Mouse (Mus musculus) inflammation-experienced regulatory T-cells, adult 6 months (primary cell): ENCODE data around the gene Nupr1. TPM values are rescaled to one million over a fixed set of nuclear protein-coding genes. Genes with fewer than 3 reads are reported as not detected.

Source experiments
- ATAC-seq: one replicate; pipeline ENCODE4 v1.8.0; 2017
- polyA plus RNA-seq, 3 experiments: library from polyadenylated mRNA; unstranded; fragments of 100-300 nt; shearing (Covaris generic); gene quantifications; one replicate each; pipeline ENCODE4 v1.2.1; 2017

Gene Nupr1
- polyA plus RNA-seq, 3 experiments from 2014 or later, result 2.2 TPM; not detected in 2

- ATAC-seq, result peak; percentile 14
These were observed 12.6 kb upstream of the Nupr1 start for GRCm38 (mm10) chr7:126643244-126643617.

- ATAC-seq, result no peak
These were observed 12.0 kb upstream of the Nupr1 start for GRCm38 (mm10) chr7:126642545-126643243.

DNA sequence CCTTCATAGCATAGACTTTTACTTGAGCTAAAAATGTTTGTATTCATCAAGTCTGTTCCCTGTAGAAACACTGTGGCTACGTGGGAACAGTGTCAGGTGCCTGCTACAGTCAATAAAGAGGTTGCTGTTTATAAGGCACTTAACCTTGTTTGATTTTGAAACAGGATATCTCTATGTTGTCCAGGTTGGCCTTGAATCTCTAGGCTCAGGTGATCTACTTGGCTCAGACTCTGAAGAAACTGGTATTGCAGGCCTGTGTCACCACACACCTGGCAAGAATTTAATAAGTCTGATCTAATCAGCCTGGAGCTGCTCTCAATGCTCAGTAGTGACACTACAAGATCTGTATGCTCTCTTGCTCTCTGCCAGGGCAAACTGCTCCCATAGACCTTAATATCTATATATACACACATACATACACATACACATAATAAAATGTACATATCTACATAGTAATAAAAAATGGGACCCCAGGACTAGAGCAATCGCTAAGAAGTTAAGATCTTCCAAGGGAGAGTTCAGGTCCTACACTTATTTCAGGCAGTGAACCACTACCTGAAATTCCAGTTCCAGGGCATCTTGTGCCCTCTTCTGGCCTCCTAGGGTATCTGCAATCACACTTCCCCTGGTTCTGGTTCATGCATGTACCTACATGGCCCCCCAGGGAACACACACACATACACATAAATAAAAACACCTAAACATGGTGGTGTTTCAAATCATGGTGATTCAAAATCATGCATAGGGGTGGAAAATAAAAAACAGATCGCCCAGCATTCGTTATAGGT, 6.3 kb upstream of the Nupr1 start:
- peak; percentile 41 for ATAC-seq

GRCm38 (mm10) chr7:126635375-126635774, 4.7 kb upstream of the Nupr1 start:
- no peak for ATAC-seq

DNA sequence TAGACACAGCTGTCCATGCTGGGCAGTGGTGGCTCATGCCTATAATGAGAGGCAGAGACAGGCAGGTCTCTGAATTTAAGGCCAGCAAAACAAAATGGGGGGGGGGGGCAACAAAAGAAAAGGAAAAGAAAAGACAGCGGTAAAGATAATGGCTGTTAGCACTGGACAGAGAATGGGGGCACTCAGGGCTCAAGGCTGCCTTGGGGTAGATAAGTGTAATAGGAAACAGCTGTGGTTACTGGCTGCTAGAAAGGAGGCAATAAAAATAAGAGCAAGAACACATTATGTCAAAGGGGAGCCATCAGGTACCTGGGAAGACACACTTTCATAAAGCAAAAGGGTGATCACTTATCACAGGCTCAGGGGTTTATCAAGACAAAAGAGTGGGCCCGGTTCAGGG, 1.8 kb upstream of the Nupr1 start:
- no peak for ATAC-seq

DNA sequence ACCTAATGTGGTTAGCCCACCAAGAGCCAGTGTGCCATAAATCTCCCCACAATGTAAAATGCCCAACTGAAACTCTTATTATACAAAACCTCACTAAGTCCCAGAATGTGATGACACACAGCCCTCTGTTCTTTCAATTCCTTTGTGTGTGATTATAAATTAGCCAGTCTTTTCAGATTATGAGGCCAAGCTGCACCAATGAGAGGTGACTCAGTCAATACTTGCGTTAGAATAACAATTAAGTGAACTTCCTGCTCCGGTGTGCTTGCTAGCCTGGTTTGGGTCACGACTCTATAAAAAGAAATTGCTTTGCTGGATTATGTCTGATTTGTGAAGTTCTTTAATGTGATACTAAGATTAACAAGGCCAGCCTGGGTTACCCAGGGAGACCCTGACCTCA, 746 bp downstream of the Nupr1 start:
- no peak for ATAC-seq

- ATAC-seq, result no peak
These were observed 2.5 kb downstream of the Nupr1 start for GRCm38 (mm10) chr7:126628111-126628510.

DNA sequence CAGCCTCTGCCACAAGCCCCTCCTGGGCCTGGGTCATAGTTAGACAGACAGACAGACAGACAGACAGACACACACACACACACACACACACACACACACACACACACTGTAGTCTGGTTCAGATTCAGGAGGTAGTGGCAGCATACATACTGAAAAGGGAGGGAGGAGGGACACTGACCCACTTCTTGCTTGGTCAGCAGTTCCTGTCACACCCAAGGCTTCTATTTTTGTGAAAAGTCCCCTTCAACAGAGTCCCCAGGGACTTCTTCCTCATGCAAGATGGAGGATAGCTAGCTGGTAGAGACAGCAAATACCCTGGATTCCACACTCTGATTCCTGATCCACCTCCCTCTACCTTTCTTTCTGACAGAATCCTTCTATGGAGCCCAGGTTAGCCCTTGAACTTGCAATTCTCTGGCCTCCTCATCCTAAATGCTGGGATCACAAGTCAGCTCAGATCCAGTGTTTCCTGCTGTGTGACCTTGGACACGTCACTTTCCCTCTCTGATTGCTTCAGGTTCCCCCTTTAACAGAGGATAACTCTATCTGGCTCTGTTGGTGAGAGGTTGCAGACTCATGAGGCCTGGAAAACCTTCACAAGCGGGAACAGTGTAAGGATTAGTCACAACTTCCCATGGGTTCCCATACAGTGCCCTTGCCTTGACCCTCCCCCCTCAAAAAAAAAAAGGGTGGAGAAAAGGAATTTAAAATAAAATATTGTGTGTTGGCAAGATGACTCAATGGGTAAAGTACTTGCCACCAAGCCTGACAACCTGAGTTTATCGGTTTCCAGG, 4.7 kb downstream of the Nupr1 start:
- ATAC-seq, result no peak

- ATAC-seq, result no peak
These were observed 5.3 kb downstream of the Nupr1 start for GRCm38 (mm10) chr7:126625369-126625768.

- ATAC-seq, result no peak
These were observed 5.9 kb downstream of the Nupr1 start for GRCm38 (mm10) chr7:126624774-126625173.

DNA sequence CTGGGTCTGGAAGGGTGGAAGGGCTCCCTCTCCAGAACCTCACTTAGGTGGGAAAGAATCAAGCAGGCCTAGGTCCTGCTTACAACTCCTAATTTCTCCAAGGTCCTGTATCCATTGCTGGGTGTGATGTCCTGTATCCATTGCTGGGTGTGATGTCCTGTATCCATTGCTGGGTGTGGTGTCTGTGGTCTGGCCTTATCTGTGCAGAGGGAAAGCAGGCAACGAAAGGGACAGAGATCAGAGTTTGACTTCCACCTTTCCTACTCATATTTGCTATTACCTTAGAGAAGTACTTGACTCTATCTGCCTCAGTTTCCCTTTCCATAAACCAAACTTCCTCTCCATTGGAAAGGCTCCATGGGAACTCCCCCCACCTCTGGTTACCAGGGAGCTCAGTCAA, 7.3 kb downstream of the Nupr1 start:
- ATAC-seq, result no peak

DNA sequence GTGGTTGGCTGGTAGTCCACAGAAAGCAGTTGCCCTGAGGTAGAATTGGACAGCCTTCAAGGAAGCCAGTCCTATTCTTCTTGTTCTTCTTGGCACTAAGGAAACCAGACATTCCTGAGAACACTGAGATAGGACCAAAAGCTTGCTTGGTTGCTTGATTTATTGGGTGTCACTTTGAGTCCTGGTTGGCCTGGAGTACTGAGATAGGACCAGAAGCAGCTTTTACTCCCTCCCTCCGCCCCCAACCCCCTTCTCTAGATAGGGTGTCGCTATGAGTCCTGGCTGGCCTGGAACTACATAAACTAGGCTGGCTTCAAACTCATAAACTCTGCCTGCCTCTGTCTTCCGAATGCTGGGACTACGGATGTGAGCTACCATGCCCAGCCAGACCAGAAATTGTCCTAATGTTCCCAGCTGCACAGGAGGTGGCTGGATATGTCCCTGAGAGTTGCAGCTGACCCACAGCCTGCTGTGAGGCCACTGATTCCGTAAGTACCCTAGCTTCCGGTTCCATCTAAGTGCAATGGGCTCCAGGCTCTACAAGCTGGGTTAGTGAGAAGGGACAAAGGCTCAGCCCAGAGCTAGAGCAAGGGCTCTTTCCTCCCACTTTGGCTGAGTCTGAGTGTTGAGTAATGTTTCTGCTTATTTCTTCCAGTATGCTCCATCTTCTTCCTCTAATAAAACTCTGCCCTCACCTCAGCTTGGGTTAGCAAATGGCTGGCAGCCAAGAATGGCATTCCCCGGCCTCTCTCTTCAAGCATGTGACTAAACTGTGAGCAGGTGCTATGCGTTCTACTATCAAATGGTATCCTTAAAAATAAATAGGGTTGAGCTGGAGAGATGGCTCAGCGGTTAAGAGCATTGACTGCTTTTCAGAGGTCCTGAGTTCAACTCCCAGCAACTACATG, 9.0 kb downstream of the Nupr1 start:
- no peak for ATAC-seq

- ATAC-seq, result peak; percentile 82
These were observed 10.9 kb downstream of the Nupr1 start for GRCm38 (mm10) chr7:126619559-126620275.

GRCm38 (mm10) chr7:126616707-126617106, 14.0 kb downstream of the Nupr1 start:
- ATAC-seq, result no peak

GRCm38 (mm10) chr7:126612736-126613135, 17.9 kb downstream of the Nupr1 start:
- no peak for ATAC-seq

GRCm38 (mm10) chr7:126607796-126608195, 22.9 kb downstream of the Nupr1 start:
- ATAC-seq, result no peak

DNA sequence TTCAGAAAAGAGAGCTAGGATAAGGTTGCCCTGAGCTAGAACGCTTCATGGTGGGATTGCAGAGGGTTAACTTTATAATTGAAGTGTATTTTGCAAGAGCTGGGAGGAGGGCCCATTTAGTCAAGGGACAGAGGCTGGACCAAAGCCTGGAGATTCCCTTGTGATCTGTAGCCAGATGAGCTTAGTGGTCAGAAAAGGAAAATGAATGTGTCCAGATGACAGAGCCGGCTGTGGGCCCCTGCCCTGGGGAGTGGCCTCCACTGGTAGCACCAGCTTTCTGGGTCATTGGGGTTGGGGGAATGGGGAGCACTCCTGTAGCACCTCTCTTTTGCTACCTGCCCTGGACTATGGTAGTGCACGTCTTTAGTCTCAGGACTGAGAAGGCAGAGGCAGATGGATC, 23.6 kb downstream of the Nupr1 start:
- no peak for ATAC-seq

DNA sequence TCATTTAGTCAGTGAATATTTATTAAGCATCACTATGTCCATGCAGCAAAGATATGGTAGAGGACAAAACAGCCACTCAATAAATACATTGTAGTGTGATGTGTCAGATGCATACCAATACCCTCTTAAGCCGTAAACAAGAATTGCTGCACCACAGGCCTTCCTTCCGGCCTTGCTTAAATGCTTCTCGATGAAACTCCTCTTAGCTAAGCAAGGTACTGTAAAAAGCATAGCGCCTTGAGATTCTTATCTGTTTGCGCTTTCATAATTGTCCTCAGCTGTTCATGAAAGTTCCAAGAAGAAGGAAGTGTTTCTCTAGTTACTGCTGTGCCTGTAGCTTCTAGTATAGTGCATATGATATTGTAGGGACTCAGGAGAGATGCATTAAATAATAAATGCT, 24.1 kb downstream of the Nupr1 start:
- ATAC-seq, result peak; percentile 32

DNA sequence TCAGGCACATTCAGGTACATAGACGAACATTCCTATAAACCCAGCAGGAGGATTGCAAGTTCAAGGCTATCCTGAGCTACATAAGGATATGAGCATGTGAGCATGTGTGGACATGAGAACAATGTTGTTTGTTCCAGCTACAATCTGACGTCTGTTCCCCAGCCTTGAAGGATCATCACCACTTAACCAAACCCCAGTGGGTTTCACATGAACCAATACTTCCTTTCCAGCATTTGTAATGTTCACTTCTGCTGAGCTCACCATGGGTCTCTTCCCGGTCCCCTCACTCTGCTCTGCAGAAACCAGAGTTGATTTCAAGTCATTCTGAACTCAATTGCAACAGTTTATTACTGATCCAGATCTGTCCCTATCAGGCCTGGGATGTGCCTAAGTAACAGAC, 28.0 kb downstream of the Nupr1 start:
- no peak for ATAC-seq

DNA sequence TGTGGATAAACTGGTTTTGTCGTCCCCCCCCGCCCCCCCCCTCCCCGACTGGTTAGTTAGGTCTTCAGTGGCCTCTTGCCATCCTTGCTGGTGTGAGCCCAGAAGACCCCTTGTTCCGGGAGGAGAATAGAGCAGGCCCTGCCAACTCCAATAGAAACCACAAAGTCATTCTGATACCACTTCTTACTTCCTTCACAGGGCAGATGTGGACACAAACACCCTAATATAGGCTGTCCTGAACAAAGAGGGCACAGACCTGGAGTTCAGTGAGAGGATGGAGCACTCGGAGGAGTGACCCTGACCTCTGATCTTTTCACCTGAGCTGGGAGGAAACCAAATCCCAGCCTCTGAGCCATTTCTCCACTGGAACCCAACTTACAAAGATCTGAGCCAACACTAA, 28.8 kb downstream of the Nupr1 start:
- ATAC-seq, result no peak

- ATAC-seq, result no peak
These were observed 31.7 kb downstream of the Nupr1 start for GRCm38 (mm10) chr7:126598919-126599318.

DNA sequence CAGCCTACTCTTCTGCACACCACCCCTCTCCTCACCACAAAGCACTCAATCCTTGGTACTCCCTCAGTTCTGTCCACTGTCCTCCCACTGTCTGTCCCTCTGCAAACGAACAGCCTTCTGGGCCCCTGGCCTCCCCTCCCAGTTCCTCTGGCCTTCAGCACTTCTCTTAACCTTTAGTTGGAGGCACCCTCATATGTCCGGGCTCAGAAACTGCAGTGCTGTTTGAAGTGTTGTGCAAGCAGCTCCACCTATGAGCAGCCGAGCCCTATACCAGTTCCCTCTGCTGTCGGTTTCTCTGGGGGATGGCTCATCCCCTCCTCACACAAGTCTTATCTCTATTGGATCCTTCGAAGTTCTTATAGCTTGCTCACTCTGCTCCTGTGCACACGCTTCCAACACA, 34.2 kb downstream of the Nupr1 start:
- ATAC-seq, result no peak
